In the genomic region with DNA sequence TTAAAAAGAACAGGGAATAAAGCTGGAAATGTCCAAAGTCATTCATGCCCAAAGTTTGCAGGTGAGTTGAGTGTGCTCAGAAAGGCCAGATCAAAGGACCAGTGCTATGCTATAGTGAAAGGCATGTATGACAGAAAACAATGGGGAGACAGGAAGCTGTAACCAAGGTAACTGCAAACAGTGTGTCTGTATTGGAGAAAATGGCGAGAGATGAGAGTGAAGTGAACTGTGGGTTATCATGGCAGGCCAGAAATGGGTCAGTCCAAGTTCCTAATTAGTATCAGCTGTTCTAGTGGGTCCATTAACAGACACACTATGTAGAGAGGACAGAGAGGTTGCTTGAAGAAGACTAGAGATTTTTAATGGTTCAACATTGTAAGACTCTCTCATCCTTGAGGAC, we compare ENCODE assay signal across 18 mouse cellular contexts.
"Had no signal": no experiment of that assay in that cellular context is flagged by ENCODE, and none has a peak within 500 bp of the region (broad histone marks: within the 10 kb centered on the region; RNA-seq: fewer than 3 reads in every experiment).

No protein-coding gene starts in this region.

- DNase-seq: lung, adult 18-20 months; lung, embryonic 14.5 days; lung, postnatal 10 days; lung, postnatal 4 days; right cerebral cortex, adult 18-20 months; right cerebral cortex, postnatal 25 days; right cerebral cortex, postnatal 4 days; spleen, adult 18-20 months; thymus, adult 2 months; thymus, postnatal 25 days; thymus, postnatal 4 days had no signal

- H3K4me1 ChIP-seq: midbrain, embryonic 12.5 days; neural tube, embryonic 13.5 days; neural tube, embryonic 15.5 days had no signal

- H3K9me3 ChIP-seq: midbrain, embryonic 10.5 days; midbrain, embryonic 12.5 days; neural tube, embryonic 13.5 days; neural tube, embryonic 15.5 days had no signal

- H3K4me3 ChIP-seq: midbrain, embryonic 10.5 days; midbrain, embryonic 12.5 days; myocyte; neural tube, embryonic 13.5 days; neural tube, embryonic 15.5 days had no signal

- H3K27ac ChIP-seq: liver, embryonic 14.5 days; midbrain, embryonic 10.5 days; midbrain, embryonic 12.5 days; neural tube, embryonic 13.5 days; neural tube, embryonic 15.5 days had no signal

- ATAC-seq: midbrain, embryonic 16.5 days had no signal

- H3K27me3 ChIP-seq: midbrain, embryonic 12.5 days; neural tube, embryonic 13.5 days; neural tube, embryonic 15.5 days had no signal

- H3K4me2 ChIP-seq: lung, embryonic 14.5 days; midbrain, embryonic 12.5 days; neural tube, embryonic 13.5 days; neural tube, embryonic 15.5 days had no signal

- H3K9ac ChIP-seq: liver, embryonic 14.5 days; lung, embryonic 14.5 days; midbrain, embryonic 12.5 days; neural tube, embryonic 13.5 days; neural tube, embryonic 15.5 days had no signal

- H3K36me3 ChIP-seq: midbrain, embryonic 10.5 days; midbrain, embryonic 12.5 days; neural tube, embryonic 13.5 days; neural tube, embryonic 15.5 days had no signal
